Mouse (Mus musculus) central nervous system, embryonic 11.5 days (tissue): Measurements from ENCODE around the gene Bace2. TPM values are rescaled to one million over a fixed set of nuclear protein-coding genes. Genes with fewer than 3 reads are reported as not detected.

Experiments used
- polyA plus RNA-seq: library from polyadenylated mRNA; depleted of rRNA; stranded (reverse); fragments of >200 nt; gene quantifications from 2 replicates; pipeline ENCODE4 v1.2.3, GENCODE M21; 2012; rRNA removed

The Bace2 gene
- 1.2 TPM in 2 replicates for polyA plus RNA-seq

DNA sequence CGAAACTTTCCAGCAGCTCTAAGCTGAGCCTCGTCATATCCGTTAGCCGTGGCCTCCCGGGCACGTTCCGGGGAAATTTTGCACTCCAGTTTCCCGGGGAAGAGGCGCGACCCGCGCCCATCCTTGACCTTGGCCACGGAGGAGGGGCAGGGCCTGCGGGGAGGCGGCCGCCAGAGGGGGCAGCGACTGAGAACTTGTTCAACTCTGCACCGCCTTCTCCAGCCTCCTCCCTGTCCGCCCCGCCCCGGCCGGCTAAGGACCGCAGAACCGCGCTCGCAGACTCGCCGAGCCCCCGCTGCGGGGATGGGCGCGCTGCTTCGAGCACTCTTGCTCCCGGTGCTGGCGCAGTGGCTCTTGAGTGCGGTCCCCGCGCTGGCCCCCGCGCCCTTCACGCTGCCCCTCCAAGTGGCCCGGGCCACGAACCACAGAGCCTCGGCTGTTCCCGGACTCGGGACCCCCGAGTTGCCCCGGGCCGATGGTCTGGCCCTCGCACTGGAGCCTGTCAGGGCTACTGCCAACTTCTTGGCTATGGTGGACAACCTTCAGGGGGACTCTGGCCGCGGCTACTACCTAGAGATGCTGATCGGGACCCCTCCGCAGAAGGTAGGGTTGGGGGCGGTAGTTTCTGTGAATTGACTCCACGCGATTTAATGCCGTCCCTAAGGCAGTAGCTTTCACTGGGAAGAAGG lies at the start of gene Bace2:
TSS of gene Bace2 (plus strand) at position 244 of the 689 bp plus-strand sequence.

DNA sequence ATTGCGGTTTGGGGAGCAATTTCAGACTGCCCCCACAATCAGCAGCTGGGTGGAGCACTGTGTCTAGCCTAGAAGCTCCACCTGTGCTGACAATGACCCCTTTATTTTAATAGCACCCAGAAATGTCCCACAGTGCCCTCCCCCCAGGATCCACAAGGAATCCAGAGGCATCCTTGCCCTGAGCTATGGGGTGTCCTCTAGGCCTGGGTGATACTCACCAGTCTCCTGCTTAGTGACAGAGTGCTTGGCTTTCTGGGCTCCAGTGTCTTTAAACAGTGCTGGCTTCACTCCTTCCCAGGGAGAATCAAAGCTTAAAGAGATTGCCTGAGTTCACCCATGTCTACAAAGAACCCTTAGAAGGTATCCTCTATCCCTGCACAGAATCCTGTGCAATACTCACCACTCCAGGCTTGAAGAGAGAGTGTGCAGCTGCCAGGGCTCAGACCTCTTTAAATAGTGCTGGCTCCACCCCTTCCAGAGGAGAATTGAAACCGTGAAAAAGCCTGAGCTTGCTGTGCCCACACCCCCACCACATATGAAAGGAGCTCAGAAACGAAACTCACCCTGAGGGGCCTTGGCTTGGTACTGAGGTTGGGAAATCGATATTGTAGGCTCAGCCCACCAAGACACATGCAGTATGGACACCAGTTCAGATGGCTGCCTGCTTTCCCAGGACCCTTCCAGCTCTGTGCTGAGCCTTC lies 106.1 kb downstream of the Bace2 start, which contains the start of gene Mx1:
TSS of gene Mx1 (minus strand) at position 427 of the 701 bp plus-strand sequence.

Other genes starting within 250 kb of the Bace2 start
- 3.2 and 3.5 TPM in 2 replicates for gene Dscam, start 186.0 kb upstream of the Bace2 start, polyA plus RNA-seq
- gene Mx1, start 106.2 kb downstream of the Bace2 start, polyA plus RNA-seq, result 0.30 and 0.68 TPM in 2 replicates
- not detected in 2 replicates for gene Fam3b, start 158.1 kb downstream of the Bace2 start, polyA plus RNA-seq